Mouse (Mus musculus): ENCODE results near the gene Gm9376. TPM values are rescaled to one million over a fixed set of nuclear protein-coding genes. Genes with fewer than 3 reads are reported as not detected.

Gene Gm9376
- polyA plus RNA-seq, 2 experiments: not detected

- H3K4me3 ChIP-seq (replicated peaks; ENCODE audit: low read length): peak overlapping the region; percentile 46
- no peak overlapping the region for H3K27ac ChIP-seq (replicated peaks; ENCODE audit: low read depth, low read length)
- TF ChIP-seq POLR2A (IDR thresholded peaks at IDR 0.05; ENCODE audit: borderline replicate concordance, extremely low read depth, insufficient read depth, insufficient read length): no peak
- DNase-seq (ENCODE audit: low spot score) (no peak), ATAC-seq (ENCODE audit: low FRiP score, low read depth) (peak; percentile 32; the same call in 1 of the 2 replicates)
- peak overlapping the region; percentile 40 for H3K9ac ChIP-seq (ENCODE audit: low read depth, low read length, severe bottlenecking)
- H3K4me1 ChIP-seq (ENCODE audit: control insufficient read depth, insufficient read depth, low read length): peaks cover 18% of the 10 kb centered on the region; the same call in 1 of the 2 replicates
- H3K9me3 ChIP-seq (ENCODE audit: control insufficient read depth, low read length): no peaks in the 10 kb centered on the region
- no peaks in the 10 kb centered on the region for H3K36me3 ChIP-seq (ENCODE audit: control insufficient read depth, insufficient read depth, low read length)
- WGBS: under 1% methylated on average over 59 of the region's 73 CpGs
- H3K27me3 ChIP-seq (ENCODE audit: control insufficient read depth, insufficient read depth, low read length): peaks cover 82% of the 10 kb centered on the region
- H3K4me2 ChIP-seq (replicated peaks; ENCODE audit: low read depth, low read length, severe bottlenecking): peak overlapping the region; percentile 92
These were observed 30.5 kb upstream of the Gm9376 start for GRCm38 (mm10) chr14:118235973-118236885.

- ATAC-seq (ENCODE audit: low FRiP score, low read depth) (peak; percentile 54), DNase-seq (ENCODE audit: low spot score) (peak; percentile 21)
- Histone ChIP-seq H3K9me3 (ENCODE audit: control insufficient read depth, low read length) (no peaks in the 10 kb centered on the region), H3K4me3 (replicated peaks; ENCODE audit: low read length) (peak within 1 kb of the TSS; percentile 46), H3K9ac (ENCODE audit: low read depth, low read length, severe bottlenecking) (peak within 1 kb of the TSS; percentile 40), H3K27me3 (ENCODE audit: control insufficient read depth, insufficient read depth, low read length) (peaks cover 76% of the 10 kb centered on the region), H3K36me3 (ENCODE audit: control insufficient read depth, insufficient read depth, low read length) (no peaks in the 10 kb centered on the region), H3K4me1 (ENCODE audit: control insufficient read depth, insufficient read depth, low read length) (peaks cover 18% of the 10 kb centered on the region; the same call in 1 of the 2 replicates), H3K27ac (replicated peaks; ENCODE audit: low read depth, low read length) (no peak within 1 kb of the TSS), H3K4me2 (replicated peaks; ENCODE audit: low read depth, low read length, severe bottlenecking) (peak within 1 kb of the TSS; percentile 92)
- WGBS: 0% methylated on average over 23 of the region's 34 CpGs
- TF ChIP-seq POLR2A (IDR thresholded peaks at IDR 0.05; ENCODE audit: borderline replicate concordance, extremely low read depth, insufficient read depth, insufficient read length): no peak
These were observed 29.9 kb upstream of the Gm9376 start, which contains the start of gene Sox21 for GRCm38 (mm10) chr14:118236886-118237289. TSS of gene Sox21 (minus strand) at chr14:118237030.

GRCm38 (mm10) chr14:118237786-118238185 is 29.0 kb upstream of the Gm9376 start:
- H3K9ac ChIP-seq (ENCODE audit: low read depth, low read length, severe bottlenecking): no peak overlapping the region
- H3K4me1 ChIP-seq (ENCODE audit: control insufficient read depth, insufficient read depth, low read length): peaks cover 18% of the 10 kb centered on the region; the same call in 1 of the 2 replicates
- H3K4me2 ChIP-seq (replicated peaks; ENCODE audit: low read depth, low read length, severe bottlenecking): no peak overlapping the region
- DNase-seq (ENCODE audit: low spot score) (no peak), ATAC-seq (ENCODE audit: low FRiP score, low read depth) (no peak)
- 11% methylated on average over 6 of the region's 6 CpGs for WGBS
- TF ChIP-seq POLR2A (IDR thresholded peaks at IDR 0.05; ENCODE audit: borderline replicate concordance, extremely low read depth, insufficient read depth, insufficient read length): no peak
- no peak overlapping the region for H3K27ac ChIP-seq (replicated peaks; ENCODE audit: low read depth, low read length)
- peaks cover 68% of the 10 kb centered on the region for H3K27me3 ChIP-seq (ENCODE audit: control insufficient read depth, insufficient read depth, low read length)
- H3K9me3 ChIP-seq (ENCODE audit: control insufficient read depth, low read length): 0 out of 2 replicates have a peak, but pooled peaks cover 1% of the 10 kb centered on the region
- no peak overlapping the region for H3K4me3 ChIP-seq (replicated peaks; ENCODE audit: low read length)
- no peaks in the 10 kb centered on the region for H3K36me3 ChIP-seq (ENCODE audit: control insufficient read depth, insufficient read depth, low read length)

GRCm38 (mm10) chr14:118239351-118239750 is 27.4 kb upstream of the Gm9376 start:
- ATAC-seq (ENCODE audit: low FRiP score, low read depth) (no peak), DNase-seq (ENCODE audit: low spot score) (no peak)
- 3% methylated on average over 8 of the region's 8 CpGs for WGBS
- Histone ChIP-seq H3K9ac (ENCODE audit: low read depth, low read length, severe bottlenecking) (no peak overlapping the region), H3K27ac (replicated peaks; ENCODE audit: low read depth, low read length) (no peak overlapping the region), H3K9me3 (ENCODE audit: control insufficient read depth, low read length) (peaks cover 16% of the 10 kb centered on the region; the same call in 1 of the 2 replicates), H3K4me2 (replicated peaks; ENCODE audit: low read depth, low read length, severe bottlenecking) (no peak overlapping the region), H3K4me1 (ENCODE audit: control insufficient read depth, insufficient read depth, low read length) (peaks cover 17% of the 10 kb centered on the region; the same call in 1 of the 2 replicates), H3K36me3 (ENCODE audit: control insufficient read depth, insufficient read depth, low read length) (no peaks in the 10 kb centered on the region), H3K27me3 (ENCODE audit: control insufficient read depth, insufficient read depth, low read length) (peaks cover 61% of the 10 kb centered on the region), H3K4me3 (replicated peaks; ENCODE audit: low read length) (no peak overlapping the region)
- TF ChIP-seq POLR2A (IDR thresholded peaks at IDR 0.05; ENCODE audit: borderline replicate concordance, extremely low read depth, insufficient read depth, insufficient read length): no peak

- no peak overlapping the region for H3K4me3 ChIP-seq (replicated peaks; ENCODE audit: low read length)
- TF ChIP-seq POLR2A (IDR thresholded peaks at IDR 0.05; ENCODE audit: borderline replicate concordance, extremely low read depth, insufficient read depth, insufficient read length): no peak
- H3K4me1 ChIP-seq (ENCODE audit: control insufficient read depth, insufficient read depth, low read length): peaks cover 6% of the 10 kb centered on the region; the same call in 1 of the 2 replicates
- H3K36me3 ChIP-seq (ENCODE audit: control insufficient read depth, insufficient read depth, low read length): no peaks in the 10 kb centered on the region
- 67% methylated on average over 2 of the region's 2 CpGs for WGBS
- no peak overlapping the region for H3K4me2 ChIP-seq (replicated peaks; ENCODE audit: low read depth, low read length, severe bottlenecking)
- DNase-seq (ENCODE audit: low spot score) (no peak), ATAC-seq (ENCODE audit: low FRiP score, low read depth) (no peak)
- no peak overlapping the region for H3K9ac ChIP-seq (ENCODE audit: low read depth, low read length, severe bottlenecking)
- peaks cover 40% of the 10 kb centered on the region for H3K27me3 ChIP-seq (ENCODE audit: control insufficient read depth, insufficient read depth, low read length)
- H3K27ac ChIP-seq (replicated peaks; ENCODE audit: low read depth, low read length): no peak overlapping the region
- H3K9me3 ChIP-seq (ENCODE audit: control insufficient read depth, low read length): peaks cover 16% of the 10 kb centered on the region; the same call in 1 of the 2 replicates
These were observed 25.3 kb upstream of the Gm9376 start for GRCm38 (mm10) chr14:118241416-118241815.
